Mouse (Mus musculus) kidney, adult 2 months (tissue): ENCODE measurements around the gene Duxbl2.
"Not testable (repeated sequence)": the region's sequence is repeated elsewhere in the genome, so short reads cannot be mapped to it uniquely, and the experiment has no call there.

Experiments used
- CTCF ChIP-seq: fragments of 200-500 bp; conservative IDR thresholded peaks from 2 replicates; pipeline ENCODE4 v1.5.1; 2011; ENCODE audit warnings: low read depth, mild to moderate bottlenecking, control low read depth, low read length, moderate library complexity, mixed read lengths; ENCODE audit not compliant: insufficient read depth, insufficient read length
- POLR2A ChIP-seq: fragments of 200-500 bp; IDR thresholded peaks from one replicate; pipeline ENCODE4 v1.6.1; 2011; ENCODE audit warnings: low read depth, low read length, control low read depth

DNA sequence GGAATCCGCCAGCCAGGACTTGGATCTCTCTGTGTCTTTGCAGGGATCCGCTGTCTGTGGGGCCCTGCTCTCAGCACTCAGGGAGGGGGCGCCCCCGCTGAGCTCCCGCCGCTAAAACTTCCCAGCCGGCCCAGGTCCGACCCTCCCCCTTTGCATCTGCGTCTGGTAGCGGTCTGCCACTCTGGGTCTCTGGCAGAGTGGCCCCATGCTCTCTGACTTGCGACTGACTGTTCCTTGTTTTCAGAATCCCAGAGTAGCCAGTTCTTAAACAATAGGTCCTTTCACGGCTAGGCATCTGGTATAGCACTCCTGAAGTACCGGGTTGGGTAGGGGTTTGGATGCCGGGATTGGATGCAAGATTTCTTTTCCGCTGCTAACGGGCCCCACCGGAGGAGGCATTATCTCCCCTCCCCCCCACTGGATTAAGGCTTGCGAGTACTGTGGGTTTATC, 426 bp downstream of the Duxbl2 start:
- TF ChIP-seq CTCF, POLR2A: not testable (repeated sequence)
